Mouse (Mus musculus) thymus, adult 2 months (tissue): ENCODE measurements at regions not wholly inside any gene's neighbourhood (a gene's known extent, or its start where the extent isn't known, plus 50 kb on each side); places are given as distances from the start of the nearest gene placed in this dataset.

ENCODE experiments used
- CTCF ChIP-seq: fragments of 200-500 bp; IDR thresholded peaks from 2 replicates; pipeline ENCODE4 v1.5.1; 2012; ENCODE audit warnings: mild to moderate bottlenecking, control low read depth, low read length, moderate library complexity, borderline replicate concordance; ENCODE audit not compliant: control insufficient read depth, poor library complexity, insufficient read depth; ENCODE audit errors: extremely low read depth
- POLR2A ChIP-seq: fragments of 200-500 bp; IDR thresholded peaks from 2 replicates; pipeline ENCODE4 v1.6.1; 2012; ENCODE audit warnings: mild to moderate bottlenecking, low read length, control low read depth, moderate library complexity; ENCODE audit not compliant: control insufficient read depth, poor library complexity, insufficient read depth; ENCODE audit errors: extremely low read depth

DNA sequence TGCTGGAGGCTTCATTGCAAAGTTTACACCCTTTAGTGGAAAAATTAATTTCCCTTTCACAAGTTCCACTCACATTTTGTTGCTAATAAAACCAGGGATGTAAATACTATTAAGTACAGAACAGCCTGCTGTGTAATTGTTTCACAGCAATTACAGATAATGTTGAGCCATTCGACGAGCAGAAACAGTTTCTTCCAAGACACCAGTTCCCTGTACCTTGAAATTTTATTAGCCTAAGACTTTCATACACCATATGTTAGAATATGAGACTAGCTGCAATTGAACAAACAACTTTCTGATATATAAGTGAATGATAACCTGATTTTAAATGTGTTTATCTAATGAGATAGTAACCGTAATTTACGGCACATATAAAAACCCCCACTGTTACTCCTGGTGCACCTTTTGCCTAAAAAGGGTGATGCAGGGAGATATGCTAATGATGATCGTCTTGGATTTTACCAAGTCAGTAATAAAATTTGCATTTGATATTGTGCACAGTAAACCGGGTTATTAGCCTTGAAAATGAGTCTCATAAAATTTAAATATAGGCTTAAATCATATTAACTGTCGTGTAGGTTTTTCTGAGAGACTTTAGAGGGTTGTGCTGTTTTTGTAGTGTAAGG is 60.8 kb upstream of the Olig3 start:
- no peak for TF ChIP-seq CTCF
- no peak for TF ChIP-seq POLR2A
